Mouse (Mus musculus): ENCODE results near the gene Ppp1r12b. TPM values are rescaled to one million over a fixed set of nuclear protein-coding genes. Genes with fewer than 3 reads are reported as not detected.

The Ppp1r12b gene
- polyA plus RNA-seq (2014; fragmentation: Nextera tagmentation; extraction: Ambion mirVana) = 9.4 and 11.8 TPM in 2 replicates

GRCm38 (mm10) chr1:134955637-134956176 lies at the start of gene Ppp1r12b:
Gene Ppp1r12b (minus strand): TSS chr1:134955942.
- Histone ChIP-seq H3K36me3 (ENCODE audit: control insufficient read depth, insufficient read depth, low read length) (no peaks in the 10 kb centered on the region), H3K4me3 (ENCODE audit: low read depth, low read length) (peak within 1 kb of the TSS; percentile 76), H3K27me3 (replicated peaks; ENCODE audit: control insufficient read depth, insufficient read depth, low read length) (no peaks in the 10 kb centered on the region), H3K27ac (replicated peaks; ENCODE audit: low read depth, low read length) (peak within 1 kb of the TSS; percentile 82), H3K4me1 (ENCODE audit: control insufficient read depth, insufficient read depth, low read length) (peaks cover 9% of the 10 kb centered on the region), H3K4me2 (ENCODE audit: low read depth, low read length) (peak within 1 kb of the TSS; percentile 90), H3K9ac (ENCODE audit: low read depth, low read length) (peak within 1 kb of the TSS; percentile 83), H3K9me3 (ENCODE audit: control insufficient read depth, low read length) (no peaks in the 10 kb centered on the region)
- WGBS = 0% methylated on average over 21 of the region's 39 CpGs
- DNase-seq (ENCODE audit: low spot score) = peak; percentile 99
- ATAC-seq (ENCODE audit: low read depth) = peak; percentile 99

- H3K4me3 ChIP-seq (ENCODE audit: low read depth, low read length) = no peak overlapping the region
- no peaks in the 10 kb centered on the region for H3K27me3 ChIP-seq (replicated peaks; ENCODE audit: control insufficient read depth, insufficient read depth, low read length)
- no peak overlapping the region for H3K4me2 ChIP-seq (ENCODE audit: low read depth, low read length)
- no peaks in the 10 kb centered on the region for H3K4me1 ChIP-seq (ENCODE audit: control insufficient read depth, insufficient read depth, low read length)
- no peak overlapping the region for H3K9ac ChIP-seq (ENCODE audit: low read depth, low read length)
- H3K9me3 ChIP-seq (ENCODE audit: control insufficient read depth, low read length) = no peaks in the 10 kb centered on the region
- H3K36me3 ChIP-seq (ENCODE audit: control insufficient read depth, insufficient read depth, low read length) = no peaks in the 10 kb centered on the region
- ATAC-seq (ENCODE audit: low read depth) = no peak
- no peak overlapping the region for H3K27ac ChIP-seq (replicated peaks; ENCODE audit: low read depth, low read length)
- no peak for DNase-seq (ENCODE audit: low spot score)
- WGBS = 56% methylated on average over 4 of the region's 4 CpGs
Measured at GRCm38 (mm10) chr1:135003346-135003745, 47.6 kb upstream of the Ppp1r12b start.

- no peak overlapping the region for H3K27ac ChIP-seq (replicated peaks; ENCODE audit: low read depth, low read length)
- H3K9me3 ChIP-seq (ENCODE audit: control insufficient read depth, low read length) = no peaks in the 10 kb centered on the region
- H3K36me3 ChIP-seq (ENCODE audit: control insufficient read depth, insufficient read depth, low read length) = no peaks in the 10 kb centered on the region
- ATAC-seq (ENCODE audit: low read depth) (no peak), DNase-seq (ENCODE audit: low spot score) (no peak)
- no peak overlapping the region for H3K4me2 ChIP-seq (ENCODE audit: low read depth, low read length)
- H3K9ac ChIP-seq (ENCODE audit: low read depth, low read length) = no peak overlapping the region
- 79% methylated on average over 9 of the region's 9 CpGs for WGBS
- no peaks in the 10 kb centered on the region for H3K27me3 ChIP-seq (replicated peaks; ENCODE audit: control insufficient read depth, insufficient read depth, low read length)
- H3K4me1 ChIP-seq (ENCODE audit: control insufficient read depth, insufficient read depth, low read length) = no peaks in the 10 kb centered on the region
- H3K4me3 ChIP-seq (ENCODE audit: low read depth, low read length) = no peak overlapping the region
Measured at GRCm38 (mm10) chr1:135000527-135000926, 44.8 kb upstream of the Ppp1r12b start.

GRCm38 (mm10) chr1:134998231-134998630 lies 42.5 kb upstream of the Ppp1r12b start:
- no peak for ATAC-seq (ENCODE audit: low read depth)
- Histone ChIP-seq H3K36me3 (ENCODE audit: control insufficient read depth, insufficient read depth, low read length) (no peaks in the 10 kb centered on the region), H3K4me1 (ENCODE audit: control insufficient read depth, insufficient read depth, low read length) (no peaks in the 10 kb centered on the region), H3K9me3 (ENCODE audit: control insufficient read depth, low read length) (no peaks in the 10 kb centered on the region), H3K27ac (replicated peaks; ENCODE audit: low read depth, low read length) (no peak overlapping the region), H3K27me3 (replicated peaks; ENCODE audit: control insufficient read depth, insufficient read depth, low read length) (no peaks in the 10 kb centered on the region), H3K9ac (ENCODE audit: low read depth, low read length) (no peak overlapping the region), H3K4me2 (ENCODE audit: low read depth, low read length) (no peak overlapping the region), H3K4me3 (ENCODE audit: low read depth, low read length) (no peak overlapping the region)
- WGBS = 73% methylated on average over 8 of the region's 8 CpGs
- no peak for DNase-seq (ENCODE audit: low spot score)

GRCm38 (mm10) chr1:134997568-134997967 lies 41.8 kb upstream of the Ppp1r12b start:
- Histone ChIP-seq H3K4me1 (ENCODE audit: control insufficient read depth, insufficient read depth, low read length) (no peaks in the 10 kb centered on the region), H3K9ac (ENCODE audit: low read depth, low read length) (no peak overlapping the region), H3K27me3 (replicated peaks; ENCODE audit: control insufficient read depth, insufficient read depth, low read length) (no peaks in the 10 kb centered on the region), H3K4me2 (ENCODE audit: low read depth, low read length) (no peak overlapping the region), H3K4me3 (ENCODE audit: low read depth, low read length) (no peak overlapping the region), H3K36me3 (ENCODE audit: control insufficient read depth, insufficient read depth, low read length) (no peaks in the 10 kb centered on the region), H3K27ac (replicated peaks; ENCODE audit: low read depth, low read length) (no peak overlapping the region), H3K9me3 (ENCODE audit: control insufficient read depth, low read length) (no peaks in the 10 kb centered on the region)
- no peak for ATAC-seq (ENCODE audit: low read depth)
- WGBS = 74% methylated on average over 5 of the region's 5 CpGs
- DNase-seq (ENCODE audit: low spot score) = no peak

- no peak overlapping the region for H3K27ac ChIP-seq (replicated peaks; ENCODE audit: low read depth, low read length)
- ATAC-seq (ENCODE audit: low read depth) (no peak), DNase-seq (ENCODE audit: low spot score) (no peak)
- no peak overlapping the region for H3K4me3 ChIP-seq (ENCODE audit: low read depth, low read length)
- no peak overlapping the region for H3K4me2 ChIP-seq (ENCODE audit: low read depth, low read length)
- H3K27me3 ChIP-seq (replicated peaks; ENCODE audit: control insufficient read depth, insufficient read depth, low read length) = no peaks in the 10 kb centered on the region
- H3K4me1 ChIP-seq (ENCODE audit: control insufficient read depth, insufficient read depth, low read length) = no peaks in the 10 kb centered on the region
- no peaks in the 10 kb centered on the region for H3K36me3 ChIP-seq (ENCODE audit: control insufficient read depth, insufficient read depth, low read length)
- H3K9me3 ChIP-seq (ENCODE audit: control insufficient read depth, low read length) = no peaks in the 10 kb centered on the region
- no peak overlapping the region for H3K9ac ChIP-seq (ENCODE audit: low read depth, low read length)
- WGBS = 92% methylated on average over 7 of the region's 7 CpGs
Measured at GRCm38 (mm10) chr1:134996471-134996870, 40.7 kb upstream of the Ppp1r12b start.

GRCm38 (mm10) chr1:134995954-134996353 lies 40.2 kb upstream of the Ppp1r12b start:
- ATAC-seq (ENCODE audit: low read depth) = no peak
- 9% methylated on average over 1 of the region's 1 CpGs for WGBS
- Histone ChIP-seq H3K4me3 (ENCODE audit: low read depth, low read length) (no peak overlapping the region), H3K36me3 (ENCODE audit: control insufficient read depth, insufficient read depth, low read length) (no peaks in the 10 kb centered on the region), H3K4me2 (ENCODE audit: low read depth, low read length) (no peak overlapping the region), H3K9me3 (ENCODE audit: control insufficient read depth, low read length) (no peaks in the 10 kb centered on the region), H3K27me3 (replicated peaks; ENCODE audit: control insufficient read depth, insufficient read depth, low read length) (peaks cover 1% of the 10 kb centered on the region; the same call in 1 of the 2 replicates), H3K4me1 (ENCODE audit: control insufficient read depth, insufficient read depth, low read length) (no peaks in the 10 kb centered on the region), H3K9ac (ENCODE audit: low read depth, low read length) (no peak overlapping the region), H3K27ac (replicated peaks; ENCODE audit: low read depth, low read length) (no peak overlapping the region)
- DNase-seq (ENCODE audit: low spot score) = no peak

- H3K9ac ChIP-seq (ENCODE audit: low read depth, low read length) = no peak overlapping the region
- no peaks in the 10 kb centered on the region for H3K36me3 ChIP-seq (ENCODE audit: control insufficient read depth, insufficient read depth, low read length)
- H3K4me1 ChIP-seq (ENCODE audit: control insufficient read depth, insufficient read depth, low read length) = no peaks in the 10 kb centered on the region
- peaks cover 4% of the 10 kb centered on the region; the same call in 1 of the 2 replicates for H3K27me3 ChIP-seq (replicated peaks; ENCODE audit: control insufficient read depth, insufficient read depth, low read length)
- no peak overlapping the region for H3K4me2 ChIP-seq (ENCODE audit: low read depth, low read length)
- DNase-seq (ENCODE audit: low spot score) = peak; percentile 35
- WGBS = 47% methylated on average over 4 of the region's 4 CpGs
- ATAC-seq (ENCODE audit: low read depth) = no peak
- no peaks in the 10 kb centered on the region for H3K9me3 ChIP-seq (ENCODE audit: control insufficient read depth, low read length)
- H3K4me3 ChIP-seq (ENCODE audit: low read depth, low read length) = no peak overlapping the region
- no peak overlapping the region for H3K27ac ChIP-seq (replicated peaks; ENCODE audit: low read depth, low read length)
Measured at GRCm38 (mm10) chr1:134995437-134995836, 39.7 kb upstream of the Ppp1r12b start.

GRCm38 (mm10) chr1:134994739-134995138 lies 39.0 kb upstream of the Ppp1r12b start:
- no peaks in the 10 kb centered on the region for H3K9me3 ChIP-seq (ENCODE audit: control insufficient read depth, low read length)
- H3K4me3 ChIP-seq (ENCODE audit: low read depth, low read length) = no peak overlapping the region
- H3K4me2 ChIP-seq (ENCODE audit: low read depth, low read length) = no peak overlapping the region
- H3K27ac ChIP-seq (replicated peaks; ENCODE audit: low read depth, low read length) = no peak overlapping the region
- no peaks in the 10 kb centered on the region for H3K4me1 ChIP-seq (ENCODE audit: control insufficient read depth, insufficient read depth, low read length)
- no peaks in the 10 kb centered on the region for H3K36me3 ChIP-seq (ENCODE audit: control insufficient read depth, insufficient read depth, low read length)
- 84% methylated on average over 3 of the region's 3 CpGs for WGBS
- peaks cover 4% of the 10 kb centered on the region; the same call in 1 of the 2 replicates for H3K27me3 ChIP-seq (replicated peaks; ENCODE audit: control insufficient read depth, insufficient read depth, low read length)
- H3K9ac ChIP-seq (ENCODE audit: low read depth, low read length) = no peak overlapping the region
- DNase-seq (ENCODE audit: low spot score) (no peak), ATAC-seq (ENCODE audit: low read depth) (no peak)
